Mouse (Mus musculus) urinary bladder, adult 2 months (tissue): ENCODE measurements around the gene Cyp4v3. TPM values are rescaled to one million over a fixed set of nuclear protein-coding genes. Genes with fewer than 3 reads are reported as not detected.

ENCODE experiments used
- DNase-seq: peaks from one replicate; pipeline ENCODE4 v3.0.0; 2022; ENCODE audit warnings: low spot score
- polyA plus RNA-seq: library from polyadenylated mRNA; depleted of rRNA; stranded (reverse); fragments of >200 nt; gene quantifications from 2 replicates; pipeline ENCODE4 v1.2.3, GENCODE M21; 2012

Gene Cyp4v3
- polyA plus RNA-seq, 1 experiment, result 10.4 TPM

DNA sequence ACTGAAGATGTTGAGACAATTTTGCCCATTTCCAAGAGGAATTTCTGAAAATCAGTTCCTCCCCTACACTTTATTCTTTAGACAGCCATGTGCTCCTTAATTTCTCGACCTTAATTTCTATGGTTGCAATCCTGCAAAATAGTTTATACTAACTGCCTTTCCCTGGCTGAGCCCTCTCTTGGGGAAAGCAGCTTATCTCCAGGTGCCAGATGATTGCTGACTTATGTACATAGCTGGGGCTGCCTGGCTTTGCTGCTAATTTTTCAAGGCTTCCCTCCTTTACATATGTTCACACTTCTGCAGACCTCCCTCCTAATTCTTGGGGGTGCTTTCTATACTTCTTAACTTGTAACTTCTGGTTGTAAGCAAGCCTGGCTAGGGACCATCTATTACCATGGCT lies 12.1 kb downstream of the Cyp4v3 start:
- DNase-seq, result no peak

DNA sequence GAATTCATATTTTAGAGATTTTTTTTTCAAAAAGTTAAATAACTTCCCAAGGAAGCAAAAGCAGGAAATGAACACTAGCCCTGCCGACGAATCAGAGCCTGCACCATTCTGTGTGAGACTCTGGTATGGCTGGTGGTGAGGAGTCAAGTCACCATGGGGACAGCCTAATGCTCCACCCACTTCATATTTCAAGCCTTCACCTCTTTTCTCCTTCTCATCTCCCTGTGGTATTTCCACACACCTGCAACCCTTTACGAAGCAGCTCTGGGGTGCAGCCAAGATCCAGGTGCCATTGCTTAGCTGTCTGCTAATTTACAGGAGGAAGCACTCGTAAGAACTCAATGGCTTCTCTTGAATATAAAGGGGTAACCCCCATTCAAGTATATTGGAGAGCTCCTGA lies 22.0 kb downstream of the Cyp4v3 start:
- DNase-seq, result no peak

DNA sequence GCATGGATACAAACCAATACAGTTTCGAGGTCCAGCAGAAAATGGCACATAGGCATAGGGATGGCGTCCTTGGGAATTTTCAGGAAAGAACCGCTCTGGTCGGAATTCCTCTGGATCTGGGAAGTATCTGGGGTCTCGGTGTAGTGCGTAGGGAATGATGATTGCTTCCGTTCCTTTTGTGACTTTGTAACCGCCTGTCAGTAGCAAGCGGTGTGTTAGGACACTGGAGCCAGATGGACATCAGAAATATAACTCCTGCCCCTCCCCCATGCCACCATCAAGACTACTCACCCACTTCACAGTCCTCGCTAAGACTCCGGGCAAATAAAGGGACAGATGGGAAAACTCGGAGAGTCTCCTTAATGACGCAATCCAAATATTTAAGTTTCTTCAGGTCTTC lies 24.6 kb downstream of the Cyp4v3 start, which contains the start of gene Gm45753:
TSS of gene Gm45753 (minus strand) at position 101 of the 400 bp plus-strand sequence.
- no peak for DNase-seq

DNA sequence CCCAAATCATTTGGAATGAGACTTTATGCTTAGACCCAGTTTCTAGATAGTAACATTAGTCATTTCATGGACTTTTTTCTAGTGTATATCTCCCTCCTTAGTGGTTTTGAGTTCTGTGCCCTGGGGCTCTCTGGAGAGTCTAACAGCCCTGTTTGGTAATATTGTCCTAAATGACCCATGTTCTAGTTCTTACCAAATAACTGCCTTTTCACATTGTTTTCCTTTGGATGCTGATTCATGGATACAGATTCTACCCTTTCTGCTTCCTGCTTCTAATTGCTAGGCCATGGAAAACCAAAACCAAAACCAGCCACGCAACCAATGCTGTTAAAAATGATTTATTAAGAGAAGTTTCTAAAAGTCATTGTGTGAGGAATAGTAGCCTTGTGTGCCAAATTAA lies 27.5 kb downstream of the Cyp4v3 start:
- DNase-seq, result no peak

DNA sequence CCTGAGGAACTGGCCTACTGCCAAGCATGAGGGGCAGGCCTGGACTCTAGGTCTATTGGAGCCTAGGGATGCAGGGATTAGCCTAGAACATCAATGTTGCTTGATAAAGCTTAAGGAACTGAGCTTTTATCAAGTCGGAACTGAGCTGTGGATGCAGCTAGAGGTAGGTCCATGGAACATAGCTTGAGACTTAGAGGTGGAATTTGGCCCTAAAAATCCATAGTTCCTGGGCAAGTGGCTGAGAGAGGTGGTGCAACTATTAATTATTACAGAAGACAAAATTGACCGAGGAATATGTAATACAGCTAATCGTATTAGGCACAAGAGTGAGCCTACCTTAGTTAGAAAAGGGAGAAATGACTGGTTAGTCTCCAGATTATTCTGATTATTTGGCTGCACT lies 28.7 kb downstream of the Cyp4v3 start:
- DNase-seq, result no peak

DNA sequence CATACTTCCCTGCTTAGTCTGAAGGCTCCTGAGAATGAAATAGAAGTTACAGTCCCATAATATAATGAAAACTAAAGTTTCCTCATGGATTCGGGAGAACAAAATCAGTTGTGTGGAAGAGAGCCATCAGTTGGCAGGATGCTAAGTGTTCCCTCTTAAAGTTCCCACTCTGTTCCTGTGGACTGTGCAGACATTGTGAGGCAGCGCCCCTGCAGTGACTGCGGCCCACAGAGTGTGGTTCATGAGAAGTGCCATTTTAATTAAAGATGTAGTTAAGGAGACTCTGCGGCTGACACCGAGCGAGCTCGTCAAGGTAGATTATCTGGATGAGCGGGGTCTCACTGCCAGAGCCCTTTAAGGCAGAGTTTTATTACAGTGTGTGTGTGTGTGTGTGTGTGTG lies 30.6 kb downstream of the Cyp4v3 start:
- DNase-seq, result no peak

DNA sequence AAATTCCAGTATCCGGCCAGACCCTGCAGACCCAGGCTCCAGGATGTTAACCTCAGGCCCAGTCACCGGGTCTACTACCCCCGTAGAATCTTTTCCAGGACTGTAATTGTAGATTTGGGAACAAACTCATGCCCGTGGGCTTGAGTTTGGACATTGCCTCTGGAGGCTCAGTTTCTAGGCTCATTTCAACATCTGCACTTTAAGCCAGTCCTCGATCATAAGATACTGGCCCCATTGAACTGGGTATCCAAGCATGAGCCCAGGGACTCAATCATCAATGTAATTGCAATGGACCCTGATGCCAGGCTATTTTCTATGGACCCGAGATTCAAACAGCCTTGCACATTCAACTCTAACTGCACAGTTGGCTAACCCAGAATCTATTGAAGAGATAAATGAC lies 37.7 kb downstream of the Cyp4v3 start:
- DNase-seq, result no peak

DNA sequence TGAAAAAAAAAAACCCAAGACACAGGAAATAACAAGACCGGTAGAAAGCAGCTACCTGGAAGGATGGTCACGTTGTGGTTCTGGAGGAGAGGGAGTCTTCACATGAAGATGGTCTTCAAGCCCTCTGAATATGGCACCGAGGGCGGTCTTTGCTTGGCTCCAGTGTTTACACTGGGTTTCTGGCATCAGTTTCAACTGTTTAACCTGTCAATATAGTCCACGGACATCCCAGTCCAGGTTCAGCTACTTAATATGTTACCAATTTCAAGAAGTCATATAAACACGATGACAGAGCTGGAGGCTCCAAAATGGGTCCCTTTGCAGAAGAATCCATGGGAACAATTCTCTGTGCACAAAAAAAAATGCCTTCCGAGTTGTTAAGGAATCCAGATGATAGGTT lies 38.3 kb downstream of the Cyp4v3 start, which contains the start of gene Klkb1:
TSS of gene Klkb1 (minus strand) at position 173 of the 400 bp plus-strand sequence.
- DNase-seq, result no peak

DNA sequence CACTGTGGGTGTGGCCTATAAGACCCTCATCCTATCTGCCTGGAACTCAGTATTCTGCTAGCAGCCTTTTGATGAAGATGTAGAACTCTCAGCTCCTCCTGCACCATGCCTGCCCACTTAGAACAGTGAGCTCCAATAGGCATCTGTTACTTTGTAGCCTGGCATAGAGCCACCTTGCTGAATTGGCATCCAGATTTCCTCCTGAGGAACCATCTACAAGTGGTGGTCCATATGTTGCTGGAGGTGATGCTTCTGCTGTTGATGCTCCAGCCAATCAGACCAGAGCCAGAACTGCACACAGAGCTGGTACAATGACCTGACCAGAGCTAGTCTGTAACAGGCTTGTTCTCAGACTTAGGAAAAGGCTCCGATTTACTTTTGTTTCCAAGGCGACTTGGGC lies 41.2 kb downstream of the Cyp4v3 start:
- no peak for DNase-seq

DNA sequence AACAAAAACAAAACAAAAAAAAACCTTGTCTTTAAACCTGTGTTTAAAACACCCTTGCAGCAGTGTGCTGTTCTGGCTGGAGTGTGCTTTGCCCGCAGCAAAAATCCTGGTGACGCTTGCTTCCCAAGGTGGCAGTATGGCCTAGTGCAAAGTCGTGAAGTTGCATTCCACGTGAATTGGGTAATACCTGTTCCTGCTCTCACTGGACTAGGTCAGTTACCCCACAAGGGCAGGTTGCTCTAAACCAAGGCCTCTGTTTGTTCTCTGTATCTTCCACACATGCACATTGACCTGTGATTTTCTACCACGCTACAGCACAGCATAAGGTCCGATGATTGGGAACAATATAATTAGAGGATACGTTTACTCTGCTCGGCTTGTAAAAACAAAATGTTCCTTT lies 51.4 kb downstream of the Cyp4v3 start:
- no peak for DNase-seq

DNA sequence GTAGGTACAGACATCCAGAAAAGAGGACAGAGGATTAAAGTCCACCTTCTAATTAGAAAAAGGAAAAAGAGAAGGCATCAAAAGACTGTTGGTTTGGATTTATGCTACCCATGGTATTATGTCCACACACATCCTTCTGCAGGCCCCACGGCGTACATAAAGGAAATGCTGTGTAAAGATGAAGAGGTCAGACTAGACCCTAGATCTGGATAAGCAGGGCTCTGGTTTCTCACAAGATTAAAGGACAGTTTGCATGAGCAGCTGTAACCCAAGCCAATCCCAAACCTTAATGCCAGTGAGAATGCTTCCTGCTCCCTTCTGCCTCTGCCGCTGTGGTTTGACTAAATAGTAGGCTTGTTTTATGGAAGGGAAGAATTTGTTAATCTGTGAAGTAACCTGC lies 55.6 kb downstream of the Cyp4v3 start:
- DNase-seq, result no peak

DNA sequence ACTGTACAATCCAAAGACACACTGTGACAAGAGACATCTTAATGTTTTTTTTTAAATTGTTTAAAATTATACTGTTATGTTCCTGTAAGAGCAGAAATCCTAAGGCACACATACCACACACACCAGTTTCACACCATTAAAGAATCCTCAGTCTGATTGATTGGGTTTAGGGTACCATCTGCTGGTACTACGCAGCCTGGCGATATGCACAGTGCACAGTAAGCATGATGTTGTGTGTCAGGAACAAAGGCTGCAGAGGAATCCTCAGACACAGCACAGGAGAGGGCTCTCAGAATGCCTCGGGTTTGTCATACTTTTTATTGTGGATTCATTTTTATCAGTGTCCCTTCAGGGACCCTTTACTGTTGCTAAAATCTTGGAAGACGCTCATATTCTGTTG lies 58.7 kb downstream of the Cyp4v3 start:
- no peak for DNase-seq

DNA sequence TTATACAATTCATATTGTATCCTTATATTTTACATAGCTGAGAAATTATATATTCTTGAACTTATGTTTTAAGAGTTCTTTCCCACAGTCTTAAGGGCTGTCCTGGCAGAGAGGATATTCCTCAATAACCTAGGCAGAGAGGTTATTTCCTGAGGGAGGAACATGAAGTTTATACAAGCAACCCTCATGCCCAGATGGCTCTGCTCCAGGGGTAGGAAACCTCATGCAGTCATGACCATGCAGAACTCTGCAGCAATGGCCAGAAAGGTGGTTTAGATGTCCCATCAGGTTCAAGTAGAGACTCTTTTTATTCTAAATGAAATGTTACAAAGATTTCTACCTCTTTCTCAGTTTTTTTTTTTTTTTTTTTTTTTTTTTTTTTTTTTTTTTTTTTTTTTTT lies 64.0 kb downstream of the Cyp4v3 start:
- DNase-seq, result no peak

DNA sequence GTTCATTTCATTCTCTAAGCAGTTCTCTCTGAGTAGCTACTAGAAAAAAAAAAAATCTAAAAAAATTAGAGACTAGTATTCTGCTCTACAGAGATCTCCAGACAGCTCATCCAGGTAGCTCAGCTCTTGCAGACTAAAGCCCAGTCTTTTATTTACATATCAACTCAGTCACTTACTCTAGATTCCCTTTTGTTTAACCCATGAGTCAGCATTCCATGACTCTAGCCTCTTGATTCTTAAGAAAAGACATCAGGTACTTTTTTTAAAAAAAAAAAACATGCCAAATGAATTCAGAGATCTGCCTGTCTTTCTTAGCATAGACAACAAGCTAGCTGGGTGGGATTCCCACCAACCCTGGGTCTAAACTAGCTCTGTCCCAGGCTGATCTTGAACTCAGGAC lies 64.5 kb downstream of the Cyp4v3 start:
- DNase-seq, result no peak

DNA sequence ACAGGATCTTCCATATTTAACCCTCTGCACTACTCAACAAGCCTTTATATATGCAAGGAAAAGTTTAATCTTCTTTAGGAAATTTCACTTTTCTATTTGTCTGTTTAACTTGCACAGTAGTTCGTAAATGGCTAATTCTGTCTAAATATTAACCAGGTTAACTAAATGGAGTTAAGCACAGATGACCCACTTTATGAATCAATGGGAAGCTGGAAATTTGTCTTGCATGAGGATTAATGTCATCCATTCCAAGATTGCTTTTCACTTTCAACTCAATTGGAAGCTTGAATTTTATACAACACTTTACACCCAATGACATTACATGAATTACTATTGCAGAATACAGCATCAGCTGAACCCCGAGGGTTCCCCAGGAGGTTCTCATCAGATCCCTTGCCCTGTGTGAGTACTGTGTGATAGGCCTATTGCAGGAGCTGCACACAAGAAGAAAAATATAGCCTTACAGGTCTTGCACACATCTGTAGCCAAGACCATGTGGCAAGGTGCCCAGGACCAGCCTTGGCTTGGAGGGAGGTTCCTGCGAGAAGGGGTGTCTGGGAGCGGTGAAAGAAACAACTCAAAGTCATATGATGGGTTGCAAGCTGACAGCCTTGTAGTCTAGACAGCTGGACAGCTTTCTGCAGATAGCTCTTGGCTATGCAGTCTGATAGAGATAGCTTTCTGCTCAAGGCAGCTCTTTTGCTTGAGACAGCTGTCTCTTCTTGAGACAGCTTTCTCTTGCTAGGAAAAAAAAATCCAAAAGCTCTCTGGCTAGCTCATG lies 65.2 kb downstream of the Cyp4v3 start:
- DNase-seq, result no peak

DNA sequence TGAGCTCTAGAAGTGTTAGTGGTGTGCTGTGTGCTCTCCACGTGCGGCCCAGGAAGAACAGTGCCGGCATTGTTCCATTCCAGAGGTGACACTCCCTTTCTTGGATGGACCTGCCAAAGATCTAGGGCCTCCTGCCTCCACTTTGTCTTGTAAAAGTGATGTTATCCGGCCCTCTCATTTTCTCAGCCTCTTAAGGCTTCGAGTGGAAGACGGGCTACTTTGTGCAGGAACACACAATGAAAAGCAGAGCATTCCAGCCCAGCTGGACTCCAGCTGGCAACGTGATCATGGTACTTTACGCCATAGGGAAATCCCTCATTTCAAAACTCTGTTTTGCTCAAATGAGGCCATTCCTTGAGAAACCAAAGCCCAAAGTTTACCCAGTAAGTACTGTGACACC lies 66.0 kb downstream of the Cyp4v3 start:
- no peak for DNase-seq

DNA sequence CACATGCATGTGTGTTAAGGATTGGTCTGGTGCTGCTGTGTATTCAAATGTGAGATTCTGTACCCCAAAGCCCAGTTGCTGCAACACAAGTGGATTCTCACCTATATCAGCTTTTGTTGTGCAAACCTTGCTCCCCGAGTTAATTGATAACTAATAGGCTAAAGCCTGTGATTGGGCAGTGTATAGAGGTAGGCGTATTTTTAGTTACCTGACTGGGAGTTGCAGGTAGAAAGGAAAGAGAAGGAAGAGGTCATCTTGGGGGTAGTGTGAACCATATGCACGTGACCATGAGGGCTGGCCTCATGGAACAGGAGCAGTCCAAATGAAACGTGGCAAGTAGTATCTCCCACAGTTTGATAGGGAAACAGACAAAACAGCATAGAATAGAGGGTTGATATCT lies 68.1 kb downstream of the Cyp4v3 start:
- DNase-seq, result no peak

DNA sequence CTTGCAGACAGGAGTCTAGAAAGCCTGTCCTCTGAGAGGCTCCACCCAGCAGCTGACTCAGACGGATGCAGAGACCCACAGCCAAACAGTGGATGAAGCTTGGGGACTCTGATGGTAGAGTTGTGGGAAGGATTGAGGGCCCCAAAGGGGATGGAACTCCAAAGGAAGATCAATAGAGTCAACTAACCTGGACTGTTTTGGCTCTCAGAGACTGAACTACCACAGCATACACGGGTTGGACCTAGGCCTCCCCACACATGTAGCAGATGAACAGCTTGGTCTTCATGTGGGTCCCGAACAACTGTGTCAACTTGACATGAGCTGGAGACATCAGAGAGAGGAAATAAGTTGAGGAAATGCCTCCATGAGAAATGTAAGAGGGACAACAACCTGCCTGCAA lies 70.2 kb downstream of the Cyp4v3 start:
- DNase-seq, result no peak

DNA sequence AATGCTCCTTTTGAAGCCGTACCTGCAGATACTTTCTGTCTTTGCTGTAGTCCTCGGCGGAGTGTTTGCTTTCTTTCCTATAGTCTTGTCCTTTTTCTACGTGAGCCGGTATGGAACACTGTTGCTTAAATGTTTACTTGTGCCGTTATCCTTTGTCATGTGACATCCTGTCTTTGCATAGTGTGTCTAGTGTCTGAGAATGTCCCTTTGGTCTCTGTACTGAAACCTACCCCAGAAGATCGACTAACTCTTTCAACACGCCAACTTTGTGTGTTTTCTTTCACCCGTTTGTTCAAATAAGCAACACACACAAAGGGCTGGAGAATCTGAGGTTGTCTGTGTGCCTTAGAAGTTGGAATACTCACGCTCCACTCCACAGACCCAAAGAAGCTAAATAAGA lies 71.1 kb downstream of the Cyp4v3 start, which contains the start of gene F11:
TSS of gene F11 (minus strand) at position 112 of the 400 bp plus-strand sequence.
- no peak for DNase-seq

DNA sequence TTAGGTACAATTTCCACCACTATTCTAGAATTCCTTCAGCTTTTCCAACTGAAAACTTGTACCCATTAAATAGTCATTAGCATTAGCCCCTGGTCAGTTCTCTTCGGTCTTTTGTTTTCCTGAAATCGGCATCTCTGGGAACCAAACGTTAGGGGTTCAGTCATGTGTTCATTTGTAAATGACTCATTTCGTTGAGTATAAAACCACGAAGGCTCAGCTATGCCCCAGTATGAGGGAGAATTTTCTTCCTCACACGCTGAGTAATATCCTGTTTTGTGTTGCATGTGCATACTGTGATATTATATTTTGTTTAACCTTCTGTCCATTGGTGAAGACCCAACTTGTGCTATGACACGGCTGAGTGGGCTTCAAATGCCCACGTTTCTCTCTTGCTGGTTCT lies 74.6 kb downstream of the Cyp4v3 start:
- no peak for DNase-seq

DNA sequence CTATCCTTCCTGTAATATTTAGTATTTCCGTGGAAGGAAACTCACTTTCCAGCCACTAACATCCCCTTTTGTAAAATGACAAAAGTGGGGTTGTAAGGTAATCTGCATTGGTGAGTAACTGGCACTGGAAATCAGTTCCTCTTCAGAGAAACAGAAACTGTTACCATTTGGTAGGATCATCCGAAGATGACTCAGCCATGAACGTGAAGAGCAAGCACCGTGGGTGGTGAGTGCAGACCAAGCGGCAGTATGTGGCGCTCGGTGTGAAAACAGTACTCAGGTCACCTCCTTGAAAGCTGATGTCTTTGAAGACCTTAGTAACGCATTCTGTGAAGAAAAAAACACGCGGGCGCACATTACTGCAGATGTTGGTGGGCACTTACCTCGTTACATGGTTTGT lies 78.0 kb downstream of the Cyp4v3 start:
- DNase-seq, result no peak
